ENCODE assay signal across 10 mouse cellular contexts in genomic region chr10:69371441-69371840, GRCm38 (mm10). TPM values are rescaled to one million over a fixed set of nuclear protein-coding genes. Genes with fewer than 3 reads are reported as not detected.
DNase-seq lines count a peak whose midpoint lies in the region; ATAC-seq lines count a peak whose summit lies in the region.
"Had no signal": no experiment of that assay in that cellular context is flagged by ENCODE, and none has a peak within 500 bp of the region (broad histone marks: within the 10 kb centered on the region; RNA-seq: fewer than 3 reads in every experiment).

No protein-coding gene starts in this region.

- H3K4me1 ChIP-seq in kidney, embryonic 15.5 days = no peaks in the 10 kb centered on the region
- H3K4me1 ChIP-seq: midbrain, embryonic 12.5 days had no signal

- DNase-seq in cerebellum, adult 11 months = peak; percentile 8
- DNase-seq in cerebellum, adult 9-11 months = no peak
- DNase-seq in left cerebral cortex, postnatal 25 days (ENCODE audit: low spot score in 2 of 2) = peak; percentile 8 to 14
- no peak for DNase-seq in left cerebral cortex, adult 8-10 months (ENCODE audit: low spot score in 2 of 2)
- DNase-seq in c-Kit-positive CD71-positive TER-119-positive erythroid progenitor cells, embryonic 14.5 days (ENCODE audit: low spot score) = peak; percentile 29
- DNase-seq in Muller cell, postnatal 12 days (ENCODE audit: inconsistent ontology term) = no peak

- intact Hi-C loops in left cerebral cortex, postnatal 25 days (cut with DNase I) = loop anchor here (5.0 kb wide), 1 partner anchor 286 kb away; no protein-coding TSS in a partner anchor

- no peaks in the 10 kb centered on the region for H3K27me3 ChIP-seq in kidney, embryonic 15.5 days
- H3K27me3 ChIP-seq: midbrain, embryonic 12.5 days had no signal

- ATAC-seq in kidney, embryonic 15.5 days (replicated peaks; ENCODE audit: low FRiP score) = 0 out of 2 replicates have a peak, but pooled peaks have one; percentile 49
- ATAC-seq in megakaryocyte progenitor cell, adult 5-6 weeks (replicated peaks; ENCODE audit: poor library complexity) = peak; percentile 81

- no peak overlapping the region for H3K4me2 ChIP-seq in kidney, embryonic 15.5 days
- H3K4me2 ChIP-seq: midbrain, embryonic 12.5 days had no signal

- no peak overlapping the region for H3K9ac ChIP-seq in kidney, embryonic 15.5 days
- H3K9ac ChIP-seq: midbrain, embryonic 12.5 days had no signal

- no peaks in the 10 kb centered on the region for H3K9me3 ChIP-seq in kidney, embryonic 15.5 days (replicated peaks)
- H3K9me3 ChIP-seq: midbrain, embryonic 12.5 days had no signal

- no peak overlapping the region for H3K4me3 ChIP-seq in kidney, embryonic 15.5 days (replicated peaks)
- H3K4me3 ChIP-seq: midbrain, embryonic 12.5 days had no signal

- WGBS in kidney, embryonic 15.5 days = 23% methylated on average over 10 of the region's 10 CpGs

- H3K36me3 ChIP-seq in kidney, embryonic 15.5 days = no peaks in the 10 kb centered on the region
- H3K36me3 ChIP-seq: G1E; midbrain, embryonic 12.5 days had no signal

- no peak overlapping the region for H3K27ac ChIP-seq in kidney, embryonic 15.5 days
- H3K27ac ChIP-seq: midbrain, embryonic 12.5 days had no signal

RNA-seq across cellular contexts. Expression of gene Cdk1, which starts 18.7 kb away (rescaled TPM):
- total RNA-seq in left cerebral cortex, postnatal 25 days (2021) = under 1 TPM; 0.73 to 0.87 TPM
- 1 to 10 TPM in 2 of 4 experiments, under 1 TPM in 2; 0.89 to 1.4 (median 1.1) TPM for total RNA-seq in left cerebral cortex, adult 8-10 months (2022)
- 490 and 496 TPM in 2 replicates for polyA plus RNA-seq in kidney, embryonic 15.5 days (2015; fragmentation: Nextera tagmentation; extraction: Ambion mirVana)
- 118 and 123 TPM in 2 replicates for total RNA-seq in megakaryocyte progenitor cell, adult 5-6 weeks (2015)
- 276 and 278 TPM in 2 replicates for total RNA-seq in megakaryocyte progenitor cell, adult 5-6 weeks (2017)

RNA-seq across cellular contexts. Expression of gene Ank3, which starts 27.1 kb away (rescaled TPM):
- total RNA-seq in left cerebral cortex, postnatal 25 days (2021) = 100 to 1,000 TPM; 497 to 550 TPM
- 100 to 1,000 TPM; 419 to 552 (median 475) TPM for total RNA-seq in left cerebral cortex, adult 8-10 months (2022)
- polyA plus RNA-seq in kidney, embryonic 15.5 days (2015; fragmentation: Nextera tagmentation; extraction: Ambion mirVana) = 43.9 and 47.9 TPM in 2 replicates
- 0.25 TPM in 1 of 2 replicates, not detected in the other for total RNA-seq in megakaryocyte progenitor cell, adult 5-6 weeks (2015)
- total RNA-seq in megakaryocyte progenitor cell, adult 5-6 weeks (2017) = 0.41 TPM in 1 of 2 replicates, not detected in the other
- polyA plus RNA-seq: G1E had no signal

Comparison
In these comparisons a context has a peak if more than half of its experiments do, and no peak if none do; other contexts are left out.
1. DNase-seq: peak in cerebellum, adult 11 months (single experiment), left cerebral cortex, postnatal 25 days (2 of 2) and c-Kit-positive CD71-positive TER-119-positive erythroid progenitor cells, embryonic 14.5 days (single experiment); none in cerebellum, adult 9-11 months (single experiment), left cerebral cortex, adult 8-10 months (0 of 2) and Muller cell, postnatal 12 days (single experiment).
2. RNA of gene Cdk1, which starts 18.7 kb away (total RNA-seq): 118 to 278 TPM in megakaryocyte progenitor cell, adult 5-6 weeks; 0.89 to 1.4 TPM in left cerebral cortex, adult 8-10 months and 0.73 to 0.87 TPM in left cerebral cortex, postnatal 25 days; every median in the first group is over 10 times any median in the second.
3. RNA of gene Ank3, which starts 27.1 kb away (total RNA-seq): 497 to 550 TPM in left cerebral cortex, postnatal 25 days and 419 to 552 TPM in left cerebral cortex, adult 8-10 months; 0.25 to 0.41 TPM in megakaryocyte progenitor cell, adult 5-6 weeks; every median in the first group is over 100 times any median in the second.